Mouse (Mus musculus) E14TG2a.4 (cell line): ENCODE measurements around the gene Cpa5.

Source experiments
- H3K27me3 ChIP-seq: 2 replicates; pipeline ENCODE4 v1.6.1; 2014; ENCODE audit warnings: low read length, control low read depth; ENCODE audit not compliant: insufficient read depth
- H3K36me3 ChIP-seq: 2 replicates; pipeline ENCODE4 v1.6.1; 2014; ENCODE audit warnings: low read length, control low read depth; ENCODE audit not compliant: insufficient read depth
- H3K4me1 ChIP-seq: replicated peaks from 2 replicates; pipeline ENCODE4 v1.6.1; 2014; ENCODE audit warnings: low read depth, low read length, control low read depth
- H3K4me3 ChIP-seq: replicated peaks from 2 replicates; pipeline ENCODE4 v1.5.1; 2014; ENCODE audit warnings: mild to moderate bottlenecking, low read length
- H3K9me3 ChIP-seq: 2 replicates; pipeline ENCODE4 v1.6.1; 2014; ENCODE audit warnings: low read length, control low read depth
- CTCF ChIP-seq: conservative IDR thresholded peaks from 2 replicates; pipeline ENCODE4 v1.5.1; 2014; ENCODE audit warnings: low read length
- NANOG ChIP-seq: IDR thresholded peaks from 2 replicates; pipeline ENCODE4 v1.6.1; 2014; ENCODE audit warnings: borderline replicate concordance, low read length, mixed read lengths
- POU5F1 ChIP-seq: IDR thresholded peaks from 2 replicates; pipeline ENCODE4 v1.6.1; 2014; ENCODE audit warnings: low read length, borderline replicate concordance

Gene Cpa5

GRCm38 (mm10) chr6:30621986-30622389 is 11.2 kb downstream of the Cpa5 start:
- TF ChIP-seq POU5F1, result no peak
- TF ChIP-seq CTCF, result no peak
- no peak for TF ChIP-seq NANOG
- no peaks in the 10 kb centered on the region for H3K9me3 ChIP-seq
- H3K4me3 ChIP-seq, result no peak overlapping the region
- no peaks in the 10 kb centered on the region for H3K36me3 ChIP-seq
- peaks cover 27% of the 10 kb centered on the region for H3K27me3 ChIP-seq
- H3K4me1 ChIP-seq, result peaks cover 28% of the 10 kb centered on the region

- Histone ChIP-seq H3K36me3 (no peaks in the 10 kb centered on the region), H3K4me1 (0 out of 2 replicates have a peak, but pooled peaks cover 1% of the 10 kb centered on the region), H3K27me3 (peaks cover 17% of the 10 kb centered on the region), H3K9me3 (no peaks in the 10 kb centered on the region), H3K4me3 (no peak overlapping the region)
- TF ChIP-seq CTCF (no peak), NANOG (no peak), POU5F1 (no peak)
Observed at GRCm38 (mm10) chr6:30624763-30625162, 14.0 kb downstream of the Cpa5 start.

- Histone ChIP-seq H3K9me3 (no peaks in the 10 kb centered on the region), H3K36me3 (no peaks in the 10 kb centered on the region), H3K4me3 (no peak overlapping the region), H3K27me3 (peaks cover 9% of the 10 kb centered on the region; the same call in 1 of the 2 replicates), H3K4me1 (no peaks in the 10 kb centered on the region)
- no peak for TF ChIP-seq POU5F1
- TF ChIP-seq NANOG, result no peak
- no peak for TF ChIP-seq CTCF
Observed at GRCm38 (mm10) chr6:30628152-30628551, 17.3 kb downstream of the Cpa5 start.

GRCm38 (mm10) chr6:30629989-30630388 is 19.2 kb downstream of the Cpa5 start:
- H3K9me3 ChIP-seq, result no peaks in the 10 kb centered on the region
- no peaks in the 10 kb centered on the region for H3K4me1 ChIP-seq
- no peak overlapping the region for H3K4me3 ChIP-seq
- no peaks in the 10 kb centered on the region for H3K36me3 ChIP-seq
- peaks cover 3% of the 10 kb centered on the region; the same call in 1 of the 2 replicates for H3K27me3 ChIP-seq
- TF ChIP-seq CTCF, result no peak
- TF ChIP-seq POU5F1, result no peak
- TF ChIP-seq NANOG, result no peak

- TF ChIP-seq POU5F1, result no peak
- TF ChIP-seq CTCF, result no peak
- TF ChIP-seq NANOG, result no peak
- Histone ChIP-seq H3K9me3 (no peaks in the 10 kb centered on the region), H3K27me3 (peaks cover 7% of the 10 kb centered on the region), H3K36me3 (no peaks in the 10 kb centered on the region), H3K4me3 (no peak overlapping the region), H3K4me1 (no peaks in the 10 kb centered on the region)
Observed at GRCm38 (mm10) chr6:30635361-30635862, 24.6 kb downstream of the Cpa5 start.

GRCm38 (mm10) chr6:30636186-30636842 is 25.5 kb downstream of the Cpa5 start:
- TF ChIP-seq CTCF (no peak), NANOG (no peak), POU5F1 (no peak)
- Histone ChIP-seq H3K27me3 (peaks cover 10% of the 10 kb centered on the region), H3K4me3 (no peak overlapping the region), H3K36me3 (no peaks in the 10 kb centered on the region), H3K4me1 (no peaks in the 10 kb centered on the region), H3K9me3 (no peaks in the 10 kb centered on the region)

GRCm38 (mm10) chr6:30638674-30639268 is 28.0 kb downstream of the Cpa5 start, which contains the start of gene Cpa1:
Gene Cpa1, plus strand, starts transcription at chr6:30639218.
- TF ChIP-seq CTCF (no peak), POU5F1 (no peak), NANOG (no peak)

GRCm38 (mm10) chr6:30643694-30644460 is 33.1 kb downstream of the Cpa5 start:
- no peaks in the 10 kb centered on the region for H3K9me3 ChIP-seq
- H3K36me3 ChIP-seq, result no peaks in the 10 kb centered on the region
- TF ChIP-seq CTCF (no peak), POU5F1 (no peak), NANOG (no peak)
- peaks cover 20% of the 10 kb centered on the region for H3K27me3 ChIP-seq
- H3K4me3 ChIP-seq, result no peak overlapping the region
- H3K4me1 ChIP-seq, result no peaks in the 10 kb centered on the region

More at GRCm38 (mm10) chr6:30638674-30639268, 28.0 kb downstream of the Cpa5 start, which contains the start of gene Cpa1:
- Histone ChIP-seq H3K27me3 (peaks cover 10% of the 10 kb centered on the region), H3K36me3 (no peaks in the 10 kb centered on the region), H3K4me1 (no peaks in the 10 kb centered on the region), H3K4me3 (no peak within 1 kb of the TSS), H3K9me3 (no peaks in the 10 kb centered on the region)
